Mouse (Mus musculus) erythroblast, adult 5-6 weeks (primary cell): ENCODE measurements at regions not wholly inside any gene's neighbourhood (a gene's known extent, or its start where the extent isn't known, plus 50 kb on each side); places are given as distances from the start of the nearest gene placed in this dataset.
"Not testable (repeated sequence)": the region's sequence is repeated elsewhere in the genome, so short reads cannot be mapped to it uniquely, and the experiment has no call there.

ENCODE experiments used
- ATAC-seq: replicated peaks from 2 replicates; pipeline ENCODE4 v1.8.0; 2016; ENCODE audit warnings: moderate number of reproducible peaks, mild to moderate bottlenecking, moderate TSS enrichment, inconsistent platforms; ENCODE audit not compliant: poor library complexity, low FRiP score, severe bottlenecking

DNA sequence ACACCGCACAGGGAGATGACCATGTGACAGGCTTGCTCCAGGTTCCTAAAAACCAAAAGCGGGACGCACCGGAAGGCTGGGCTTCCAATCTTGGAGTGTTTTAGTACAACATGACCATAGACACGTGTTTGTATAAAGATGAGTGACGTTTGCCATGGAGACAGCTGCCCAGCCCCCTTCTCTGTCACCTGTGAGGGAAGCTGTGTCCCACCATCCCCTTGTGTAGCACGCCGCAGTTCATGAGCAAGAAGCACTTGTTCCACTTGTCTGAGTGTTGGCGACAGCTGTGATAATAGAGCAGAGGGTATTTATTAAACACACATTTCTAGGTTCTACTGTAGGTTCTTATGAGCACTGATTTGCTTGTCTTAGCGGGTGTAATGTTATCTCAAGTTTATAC lies 131.7 kb upstream of the Slc38a2 start:
- ATAC-seq = no peak

DNA sequence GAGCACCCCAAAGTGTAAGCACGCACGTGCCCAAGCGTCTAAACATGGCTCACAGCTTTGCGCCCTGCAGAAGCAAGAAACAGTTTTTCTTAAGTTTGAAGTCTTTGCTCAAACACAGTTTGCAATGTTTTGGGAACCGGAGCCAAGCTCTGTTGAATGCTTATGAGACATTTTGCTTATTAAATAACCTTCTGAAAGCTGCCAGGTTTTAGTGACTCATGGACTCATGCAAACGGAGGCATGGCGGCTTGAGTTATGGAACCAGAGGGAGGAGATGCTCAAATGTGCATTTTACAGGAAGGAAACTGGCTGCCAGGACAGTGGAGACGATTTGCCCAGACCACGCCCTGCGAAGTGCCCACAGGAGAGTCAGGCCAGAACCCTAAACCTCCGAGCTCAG lies 131.0 kb upstream of the Slc38a2 start:
- no peak for ATAC-seq

DNA sequence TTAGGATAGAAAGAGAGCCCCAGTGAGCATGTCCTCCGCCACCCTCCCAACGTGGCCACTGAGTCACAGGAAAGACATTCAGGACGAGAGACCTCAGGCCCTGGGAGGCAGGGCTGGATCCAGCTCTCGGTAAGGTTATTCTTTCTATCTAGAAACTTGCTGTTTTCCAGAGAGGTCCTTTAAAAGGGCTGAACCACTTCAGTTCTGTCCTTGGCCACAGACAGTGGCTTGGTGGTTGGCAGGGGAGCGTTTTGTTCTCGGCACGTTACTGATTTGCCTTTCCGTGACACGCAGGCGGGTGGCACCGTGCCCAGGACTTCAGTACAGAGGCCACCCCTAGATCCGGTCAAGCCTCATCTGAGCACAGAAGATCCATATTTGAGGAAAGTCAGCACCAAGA lies 130.4 kb upstream of the Slc38a2 start:
- ATAC-seq = no peak

DNA sequence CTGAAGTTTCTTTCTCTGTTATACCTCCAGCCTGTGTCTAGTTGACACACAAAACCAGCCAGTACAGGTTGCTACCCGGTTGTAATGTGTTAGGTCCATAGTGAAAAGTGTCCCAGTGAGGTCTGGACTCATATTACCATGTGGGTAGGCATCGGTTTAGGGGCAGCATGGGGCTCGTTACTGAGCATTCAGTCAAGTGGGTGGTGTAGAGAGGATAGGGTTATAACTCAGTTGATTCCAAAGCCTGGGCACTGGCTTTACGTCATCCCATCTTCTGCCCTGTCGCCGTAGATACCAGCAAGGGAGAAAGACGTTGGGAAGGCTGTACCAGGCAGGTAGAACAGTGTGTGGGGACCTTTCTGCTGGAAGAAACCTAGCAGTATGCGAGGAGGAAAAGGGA lies 129.2 kb upstream of the Slc38a2 start:
- no peak for ATAC-seq

DNA sequence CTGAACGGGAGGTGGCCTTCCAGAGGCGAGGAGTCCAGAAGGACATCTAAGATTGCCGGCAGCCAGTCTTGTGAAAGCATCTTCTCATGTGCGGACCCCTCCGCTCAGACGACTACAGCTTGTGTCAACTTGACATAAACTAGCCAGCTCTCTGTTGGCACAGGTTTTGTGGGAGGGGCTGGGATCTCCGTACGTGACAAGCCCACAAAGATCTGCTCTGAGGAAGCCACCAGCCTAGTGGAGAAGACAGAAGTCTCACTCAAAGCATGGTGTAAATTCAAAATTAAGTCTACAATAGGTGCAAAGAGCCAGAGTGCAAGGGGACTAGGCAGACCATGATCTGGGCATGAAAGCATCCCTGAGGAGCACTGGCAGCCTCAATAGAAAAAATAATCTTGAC lies 128.4 kb upstream of the Slc38a2 start:
- ATAC-seq = no peak

DNA sequence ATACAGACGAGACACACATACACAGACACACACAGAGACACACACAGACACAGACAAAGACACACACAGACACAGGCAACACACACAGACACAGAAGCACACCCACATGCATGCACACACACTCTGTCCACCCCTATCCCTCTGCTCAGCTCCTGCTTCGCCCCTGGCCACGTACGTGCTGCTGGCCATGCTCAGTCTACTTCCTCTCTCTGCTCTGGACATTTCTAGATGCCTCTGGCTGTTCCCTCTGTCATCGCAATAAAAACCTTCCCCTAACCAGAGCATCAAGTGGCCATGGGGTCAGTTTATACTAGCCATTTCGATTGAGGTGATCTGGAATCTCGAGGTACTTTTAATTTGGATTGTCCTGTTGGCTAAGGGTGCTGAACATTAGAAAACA lies 118.9 kb upstream of the Slc38a2 start:
- ATAC-seq = no peak

DNA sequence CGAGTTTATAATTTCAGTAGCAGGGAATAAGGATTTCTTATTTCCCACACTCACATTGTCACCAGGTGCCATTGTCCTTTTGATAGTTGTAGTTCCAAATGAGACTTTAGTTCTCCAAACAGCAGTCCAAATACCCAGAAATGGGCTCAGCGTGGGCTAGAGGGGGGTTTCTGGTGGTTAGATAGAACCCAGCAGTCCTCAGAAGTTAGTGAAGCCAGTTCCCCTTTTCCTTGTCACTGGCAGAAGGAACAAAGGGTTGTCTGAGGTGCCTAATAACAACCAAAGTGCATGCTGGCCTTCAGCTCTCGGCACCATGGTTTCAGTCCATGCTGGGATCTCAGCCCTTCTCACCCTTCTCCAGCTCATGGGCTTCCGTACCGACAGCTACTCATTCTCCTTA lies 118.1 kb upstream of the Slc38a2 start:
- ATAC-seq = no peak

DNA sequence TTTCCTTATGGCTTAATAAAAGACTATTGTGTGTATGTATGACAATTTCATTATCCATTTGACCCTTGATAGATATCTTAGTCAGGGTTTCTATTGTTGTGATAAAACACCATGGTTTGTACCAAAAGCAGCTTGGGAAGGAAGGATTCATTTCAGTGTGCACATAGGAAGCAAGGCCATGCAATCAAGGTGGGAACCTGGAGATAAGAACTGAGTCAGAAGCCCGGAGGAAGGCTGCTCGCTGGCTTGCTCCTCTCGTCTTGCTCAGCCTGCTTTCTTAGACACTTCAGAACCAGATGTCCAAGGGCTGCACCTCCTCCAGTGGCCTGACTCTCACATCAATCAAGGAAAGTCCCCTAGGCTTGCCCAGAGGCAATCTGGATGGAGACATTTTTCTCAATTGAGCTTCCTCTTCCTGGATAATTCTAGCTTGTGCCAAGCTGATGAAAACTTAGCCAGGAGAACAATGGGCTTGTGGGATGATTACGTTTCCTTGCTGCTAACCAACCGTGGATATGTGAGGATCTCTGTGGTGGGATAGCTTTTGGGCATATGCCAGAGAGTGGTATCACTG lies 117.6 kb upstream of the Slc38a2 start:
- ATAC-seq = no peak

DNA sequence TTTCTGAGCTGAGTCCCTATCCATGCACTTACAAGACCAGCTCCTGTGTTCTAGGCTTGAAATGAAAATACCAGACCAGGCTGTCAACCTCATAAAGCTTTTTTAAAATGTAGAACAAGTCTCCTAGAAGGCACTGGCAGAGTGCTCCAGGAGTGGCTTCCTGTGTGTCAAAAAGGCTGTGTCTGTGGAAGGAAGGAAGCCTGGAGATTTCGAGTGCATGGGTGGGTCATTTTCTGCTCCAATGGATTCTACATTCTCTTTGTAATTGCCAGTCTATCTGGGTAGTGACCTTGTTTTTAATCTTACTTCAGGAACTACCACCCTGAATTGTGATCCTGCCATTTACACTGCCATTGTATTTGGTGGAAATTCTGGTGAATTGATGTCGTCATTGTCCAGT lies 113.9 kb upstream of the Slc38a2 start:
- no peak for ATAC-seq

DNA sequence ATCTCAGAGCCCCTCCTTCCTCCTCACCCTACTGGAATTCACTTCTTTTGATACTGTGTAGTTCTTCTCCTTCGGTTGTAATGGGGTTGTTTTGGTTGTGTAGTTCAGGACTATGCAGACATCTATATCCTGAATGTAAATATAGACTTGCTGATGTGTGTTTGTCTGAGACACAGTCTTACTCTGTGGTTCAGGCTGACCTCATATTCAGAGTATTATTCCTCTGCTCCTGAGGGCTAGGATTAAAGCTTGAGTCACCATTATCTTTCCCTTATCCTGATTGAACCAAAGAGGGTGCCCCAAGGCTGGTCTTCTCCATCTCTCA lies 103.2 kb upstream of the Slc38a2 start:
- no peak for ATAC-seq

DNA sequence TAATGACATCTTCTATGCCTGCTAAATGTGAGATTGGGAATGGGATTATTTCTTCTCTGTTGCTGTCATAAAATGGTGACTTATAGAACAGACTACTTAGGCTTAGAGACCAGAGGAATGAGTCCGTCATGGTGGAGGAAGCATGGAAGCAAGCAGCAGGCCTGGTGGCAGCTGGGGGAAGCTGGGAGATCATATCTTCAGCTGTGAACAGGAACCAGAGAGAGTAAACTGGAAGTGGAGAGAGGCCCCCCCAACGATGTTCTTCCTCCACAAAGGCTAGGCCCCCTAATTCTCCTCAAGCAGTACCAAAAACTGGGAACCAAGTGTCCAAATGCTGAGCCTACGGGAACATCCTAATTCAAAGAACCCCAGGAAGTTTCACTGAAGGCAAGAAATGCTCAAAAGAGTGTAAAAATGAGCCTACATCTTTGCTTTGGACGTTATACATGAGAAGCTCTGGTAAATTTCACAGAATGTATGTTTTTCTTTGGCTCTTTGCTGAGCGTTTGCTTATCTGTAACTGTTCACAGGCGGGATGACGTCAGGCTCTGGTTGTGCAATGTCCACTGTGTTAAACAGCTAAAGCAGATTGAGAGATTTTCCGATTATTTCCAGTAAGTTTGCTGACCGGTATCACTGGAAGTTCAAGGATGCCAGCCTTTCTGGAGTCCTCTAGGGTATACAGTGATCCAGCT lies 102.7 kb upstream of the Slc38a2 start:
- no peak for ATAC-seq

DNA sequence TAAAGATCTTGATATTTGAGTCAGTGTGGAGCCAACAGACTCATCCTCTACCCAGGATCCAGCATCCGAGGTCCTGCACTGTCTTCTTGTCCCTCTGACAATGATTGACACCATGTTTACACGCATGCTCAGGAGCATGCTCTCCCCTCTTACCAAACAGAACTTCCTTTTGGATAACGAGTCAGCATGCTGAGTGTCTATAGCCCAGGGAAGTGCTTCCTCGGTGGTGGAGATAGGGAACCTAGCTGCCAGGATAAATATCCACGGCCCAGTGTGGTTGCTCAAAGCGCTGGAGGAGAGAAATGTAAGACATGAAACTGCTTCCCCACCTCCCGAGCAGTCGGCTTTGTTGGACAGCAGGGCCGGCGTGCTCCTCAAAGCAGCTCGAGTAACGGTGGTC lies 99.7 kb upstream of the Slc38a2 start:
- ATAC-seq = no peak

DNA sequence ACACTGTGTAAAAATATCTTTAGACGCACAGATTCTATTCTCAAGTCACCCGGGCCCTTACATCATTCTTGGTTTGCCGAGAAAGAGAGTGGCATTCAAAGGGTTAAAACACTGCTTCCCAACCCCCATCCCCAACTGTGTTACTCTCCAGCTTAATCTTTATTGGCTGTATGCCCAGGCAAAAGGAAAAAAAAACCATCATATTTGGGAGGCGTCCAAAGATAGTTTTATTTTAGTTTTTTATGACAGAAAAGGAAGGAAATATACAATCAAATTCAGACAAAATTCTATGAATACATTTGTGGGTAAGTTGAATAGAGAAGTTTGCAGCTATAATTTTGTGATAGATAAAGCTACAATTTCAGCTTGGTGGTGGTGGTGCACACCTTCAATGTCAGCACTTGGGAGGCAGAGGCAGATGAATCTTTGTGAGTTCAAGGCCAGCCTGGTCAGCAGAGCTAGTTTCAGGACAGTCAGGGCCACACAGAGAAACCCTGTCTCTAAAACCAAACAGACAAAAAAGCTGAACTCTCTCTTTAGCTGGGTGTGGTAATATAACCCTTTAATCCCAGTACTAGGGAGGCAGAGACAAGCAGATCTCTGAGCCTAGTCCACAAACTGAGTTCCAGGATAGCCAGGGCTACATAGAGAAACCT lies 98.2 kb upstream of the Slc38a2 start:
- no peak for ATAC-seq

DNA sequence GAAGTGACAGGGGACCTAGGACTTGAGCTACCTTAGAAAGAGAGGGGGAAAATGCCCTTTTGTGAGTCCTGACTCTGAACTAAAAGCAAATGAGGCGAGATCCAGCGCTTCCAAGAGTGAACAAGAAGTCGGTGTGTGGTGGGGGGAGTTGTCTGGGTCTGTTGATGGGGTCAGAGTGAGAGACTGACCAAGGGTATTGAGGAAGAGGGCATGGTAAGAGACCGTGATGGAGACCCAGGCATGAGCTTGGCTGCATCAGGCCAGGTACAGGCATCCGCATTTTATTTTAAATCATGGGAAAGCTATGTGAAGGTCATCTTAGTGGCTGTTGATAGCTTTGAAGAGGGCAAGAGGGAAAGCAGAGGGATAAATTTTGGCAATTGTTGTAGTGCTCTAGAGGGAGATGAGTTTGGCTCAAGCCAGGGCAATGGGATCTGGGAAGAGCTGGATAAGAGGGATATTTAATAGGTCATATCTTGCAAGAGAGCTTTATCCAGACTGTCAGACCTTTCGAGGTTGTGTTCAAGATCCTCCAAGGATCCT lies 94.7 kb upstream of the Slc38a2 start:
- ATAC-seq = no peak

DNA sequence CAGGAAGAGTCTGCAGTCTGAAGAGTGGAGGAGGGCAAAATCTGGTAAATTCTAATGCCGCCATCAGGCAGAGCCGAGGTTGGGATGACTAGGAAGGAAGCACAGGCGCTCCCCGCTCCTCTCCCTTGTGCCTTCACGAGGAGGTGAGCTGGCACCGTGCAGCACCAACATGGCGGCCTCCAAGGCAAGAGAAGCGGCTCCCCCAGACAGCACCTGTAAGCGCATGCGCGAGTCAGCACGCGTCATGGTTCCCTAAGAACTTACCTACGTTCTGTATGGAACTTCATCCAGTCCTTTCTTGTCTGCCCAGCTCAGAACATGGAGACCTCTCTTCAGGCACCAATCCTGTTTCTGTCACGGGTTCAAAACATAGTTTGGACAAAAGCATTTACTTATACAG lies 93.7 kb upstream of the Slc38a2 start:
- no peak for ATAC-seq

DNA sequence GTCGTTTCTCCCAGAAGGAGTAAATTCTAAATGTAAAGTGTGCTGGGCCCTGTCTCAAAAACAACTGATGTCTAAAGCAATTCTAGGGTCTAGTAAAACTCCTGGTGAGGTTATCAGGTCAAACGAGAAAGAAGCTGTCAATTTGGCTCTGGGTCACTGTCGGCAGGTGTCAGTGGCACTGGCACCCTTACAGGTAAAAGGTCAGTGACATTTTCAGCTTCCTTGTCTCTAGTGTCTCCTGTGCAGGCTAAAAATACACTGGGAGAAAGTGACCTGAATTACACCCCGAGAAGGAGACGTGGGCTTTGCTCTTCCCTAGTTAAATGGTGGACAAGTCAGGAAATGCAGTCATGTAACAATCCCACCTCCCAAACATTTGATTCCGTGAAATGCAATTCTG lies 91.8 kb upstream of the Slc38a2 start:
- no peak for ATAC-seq

DNA sequence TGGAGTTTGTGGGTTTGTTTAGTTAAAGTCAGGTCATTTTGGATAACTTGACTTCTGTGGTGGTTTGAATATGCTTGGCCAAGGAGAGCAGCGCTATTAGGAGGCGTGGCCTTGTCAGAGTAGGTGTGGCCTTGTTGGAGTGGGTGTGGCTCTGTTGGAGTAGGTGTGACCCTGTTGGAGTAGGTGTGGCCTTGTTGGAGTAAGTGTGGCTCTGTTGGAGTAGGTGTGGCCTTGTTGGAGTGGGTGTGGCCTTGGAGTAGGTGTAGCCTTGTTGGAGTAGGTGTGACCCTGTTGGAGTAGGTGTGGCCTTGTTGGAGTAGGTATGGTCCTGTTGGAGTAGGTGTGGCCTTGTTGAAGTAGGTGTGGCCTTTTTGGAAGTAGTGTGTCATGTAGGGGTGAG lies 88.4 kb upstream of the Slc38a2 start:
- ATAC-seq = not testable (repeated sequence)

DNA sequence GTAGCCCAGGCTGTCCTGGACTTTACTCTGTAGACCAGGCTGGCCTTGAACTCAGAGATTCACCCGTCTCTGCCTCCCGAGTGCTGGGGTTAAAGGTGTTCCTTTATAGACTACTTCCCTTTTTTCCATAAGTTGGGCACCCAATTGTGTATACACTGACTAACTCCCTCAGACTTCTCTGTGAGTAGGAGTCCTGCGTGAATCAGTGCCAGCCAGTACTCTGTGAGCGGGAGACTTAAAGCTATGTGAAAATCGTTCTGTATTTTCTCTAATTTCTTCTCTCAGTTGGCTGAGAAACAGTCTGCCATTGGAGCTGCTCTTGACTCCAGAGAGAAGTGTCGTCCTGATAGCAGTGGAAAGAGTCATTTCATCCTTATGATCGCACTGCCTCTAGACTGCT lies 85.0 kb upstream of the Slc38a2 start:
- ATAC-seq = no peak

DNA sequence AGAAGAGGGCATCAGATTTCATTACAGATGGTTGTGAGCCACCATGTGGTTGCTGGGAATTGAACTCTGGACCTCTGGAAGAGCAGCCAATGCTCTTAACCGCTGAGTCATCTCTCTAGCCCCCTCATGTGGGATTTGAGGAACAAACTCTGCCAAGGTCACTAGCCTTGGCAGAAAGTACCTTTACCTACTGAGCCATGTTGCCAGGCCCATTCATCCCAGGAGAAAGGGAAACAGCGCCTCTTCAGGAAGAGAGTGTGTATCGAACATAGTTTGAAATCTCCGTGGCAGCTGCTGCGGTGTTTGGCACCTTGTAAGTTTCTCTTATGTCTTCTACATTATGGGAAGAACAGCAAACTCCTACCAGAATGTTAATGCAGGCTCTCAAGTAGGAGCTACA lies 82.0 kb upstream of the Slc38a2 start:
- no peak for ATAC-seq

DNA sequence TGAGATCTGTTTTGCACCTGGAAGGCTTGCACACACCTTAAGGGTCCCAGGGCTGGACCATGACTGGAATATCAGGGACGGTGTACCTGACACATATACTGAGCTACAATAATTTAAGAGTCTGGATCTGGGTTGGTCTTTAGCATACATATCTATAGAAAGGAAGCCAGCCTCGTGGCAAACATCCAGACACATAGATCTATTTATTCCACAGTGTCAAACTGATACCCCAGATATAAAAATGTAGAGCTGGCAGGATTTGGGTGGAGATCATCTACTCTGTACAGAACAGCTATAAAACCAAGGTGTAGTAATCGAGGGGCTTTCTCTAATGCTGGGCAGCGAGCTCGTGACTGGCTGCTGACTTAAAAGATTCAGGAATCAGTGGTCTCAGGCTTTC lies 81.1 kb upstream of the Slc38a2 start:
- ATAC-seq = no peak

DNA sequence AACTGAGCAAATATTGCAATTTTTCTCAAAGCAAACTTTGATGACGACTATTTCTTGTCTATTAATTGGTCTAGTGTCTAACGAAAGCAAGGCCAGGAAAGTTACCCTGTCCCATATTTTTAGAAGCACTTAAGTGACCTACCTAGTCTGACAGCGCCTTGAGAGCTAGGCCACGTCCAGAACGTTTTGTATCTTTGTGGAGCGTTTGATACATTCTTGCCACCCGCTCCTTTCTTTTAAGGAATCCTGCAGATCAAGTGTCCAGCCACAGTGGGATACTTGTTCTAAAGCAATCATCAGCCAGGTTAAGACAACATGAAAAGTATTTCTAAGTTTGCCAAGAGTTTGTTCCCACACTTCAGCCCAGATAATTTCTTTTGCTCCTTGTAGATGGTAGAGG lies 79.8 kb upstream of the Slc38a2 start:
- ATAC-seq = no peak
